Mouse (Mus musculus) ES-Bruce4 (cell line): Measurements from ENCODE around the gene Hfm1.

Source experiments
- CTCF ChIP-seq: IDR thresholded peaks from one replicate; pipeline ENCODE4 v1.8.1; 2011; ENCODE audit warnings: low read depth, low read length
- EP300 ChIP-seq: IDR thresholded peaks from 2 replicates; pipeline ENCODE4 v1.6.1; 2011; ENCODE audit warnings: low read depth, low read length; ENCODE audit not compliant: insufficient read depth

DNA sequence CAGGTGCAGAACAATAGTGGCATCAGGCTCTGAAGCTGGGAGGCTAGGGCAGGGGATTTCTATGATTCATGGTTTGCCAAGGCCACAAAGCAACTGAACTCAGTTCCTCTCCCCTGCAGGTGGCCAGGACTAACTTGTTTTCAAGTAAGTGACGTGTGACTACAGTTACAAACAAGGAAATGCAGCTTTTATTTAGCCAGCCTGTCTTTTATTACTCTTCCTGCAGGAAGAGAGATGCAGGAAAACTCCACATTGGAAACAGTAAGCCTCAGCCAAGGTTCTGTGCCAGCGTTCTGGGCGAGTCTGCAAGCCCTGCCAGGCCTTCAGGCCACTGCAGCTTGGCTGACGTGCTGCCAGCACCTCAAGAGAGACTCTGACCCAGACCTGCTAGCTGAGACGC lies 34.3 kb downstream of the Hfm1 start:
- TF ChIP-seq CTCF = no peak
- no peak for TF ChIP-seq EP300
